ENCODE assay signal across 20 mouse cellular contexts in the genomic region with DNA sequence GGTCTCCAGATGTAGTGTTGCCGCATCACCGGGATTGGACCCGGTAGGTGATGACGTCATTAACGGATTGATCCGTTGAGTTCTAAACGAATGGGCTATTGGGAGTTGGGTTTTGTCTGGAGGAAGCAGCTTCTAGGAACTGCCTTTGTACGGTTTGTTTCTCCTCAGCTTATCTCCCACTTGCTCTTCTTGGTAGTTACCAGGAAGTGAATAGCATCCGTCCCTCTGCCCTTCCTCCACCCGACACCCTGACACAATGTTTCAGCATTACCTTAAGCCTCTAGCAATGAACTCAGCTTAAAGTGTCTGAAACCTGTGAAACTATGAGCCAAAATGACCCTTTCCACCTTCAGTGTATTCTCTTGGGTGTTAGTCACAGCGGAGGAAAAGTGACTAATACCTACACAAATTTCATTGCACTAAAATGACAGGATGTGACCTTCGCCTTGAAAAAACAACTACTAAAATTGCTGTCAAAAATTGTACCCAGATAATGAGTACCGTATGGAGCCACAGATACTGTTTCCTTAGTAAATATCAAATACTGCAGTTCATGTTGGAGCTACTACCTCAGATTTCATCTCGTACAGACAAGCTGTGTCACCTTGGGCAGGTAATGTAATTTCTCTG.
"Had no signal": no experiment of that assay in that cellular context is flagged by ENCODE, and none has a peak within 500 bp of the region (broad histone marks: within the 10 kb centered on the region; RNA-seq: fewer than 3 reads in every experiment).

No protein-coding gene starts in this region.

- DNase-seq: kidney, adult 2 months; kidney, postnatal 25 days; layer of hippocampus, adult 9-11 months; liver; liver, postnatal 0 days; lung, embryonic 14.5 days; retina, postnatal 1 day; thymus, adult 18-20 months; thymus, postnatal 14 days; thymus, postnatal 4 days had no signal

- H3K4me1 ChIP-seq: limb, embryonic 10.5 days; limb, embryonic 13.5 days; midbrain, embryonic 13.5 days; neural tube, embryonic 12.5 days; neural tube, embryonic 15.5 days had no signal

- H3K9ac ChIP-seq: limb, embryonic 13.5 days; liver, embryonic 14.5 days; liver, postnatal 0 days; lung, embryonic 14.5 days; midbrain, embryonic 13.5 days; neural tube, embryonic 12.5 days; neural tube, embryonic 15.5 days had no signal

- H3K27ac ChIP-seq: kidney, postnatal 0 days; layer of hippocampus, adult 2 months; limb, embryonic 10.5 days; limb, embryonic 13.5 days; liver, embryonic 14.5 days; macrophage; midbrain, embryonic 13.5 days; neural tube, embryonic 12.5 days; neural tube, embryonic 15.5 days had no signal

- H3K4me3 ChIP-seq: layer of hippocampus, adult 2 months; limb, embryonic 10.5 days; limb, embryonic 13.5 days; midbrain, embryonic 13.5 days; neural tube, embryonic 12.5 days; neural tube, embryonic 15.5 days had no signal

- H3K27me3 ChIP-seq: limb, embryonic 13.5 days; midbrain, embryonic 13.5 days; neural tube, embryonic 12.5 days; neural tube, embryonic 15.5 days had no signal

- H3K4me2 ChIP-seq: limb, embryonic 13.5 days; lung, embryonic 14.5 days; midbrain, embryonic 13.5 days; neural tube, embryonic 12.5 days; neural tube, embryonic 15.5 days had no signal

- ATAC-seq: liver, postnatal 0 days; lung, postnatal 0 days; midbrain, embryonic 13.5 days had no signal

- H3K9me3 ChIP-seq: limb, embryonic 10.5 days; limb, embryonic 13.5 days; midbrain, embryonic 13.5 days; neural tube, embryonic 12.5 days; neural tube, embryonic 15.5 days had no signal

- H3K36me3 ChIP-seq: limb, embryonic 10.5 days; limb, embryonic 13.5 days; midbrain, embryonic 13.5 days; neural tube, embryonic 12.5 days; neural tube, embryonic 15.5 days had no signal
